Mouse (Mus musculus) midbrain, embryonic 16.5 days (tissue): ENCODE results near the gene Tmem131l. TPM values are rescaled to one million over a fixed set of nuclear protein-coding genes. Genes with fewer than 3 reads are reported as not detected.
A peak's percentile ranks its signal among the peaks of the same experiment; 100 is the strongest.

Experiments
- ATAC-seq: fragments of 200-750 bp; cut with Nextera tagmentation; 2 replicates; pipeline ENCODE4 v1.8.0; 2017; ENCODE audit warnings: moderate TSS enrichment
- H3K27ac ChIP-seq: fragments of 300-500 bp; sonication (generic); 2 replicates; pipeline ENCODE4 v1.5.1; 2014; ENCODE audit warnings: mild to moderate bottlenecking, low read length, mixed read lengths
- H3K27me3 ChIP-seq: fragments of 300-500 bp; sonication (generic); 2 replicates; pipeline ENCODE4 v1.6.1; 2014; ENCODE audit warnings: low read depth, low read length, mixed read lengths; ENCODE audit not compliant: control insufficient read depth, insufficient read depth
- H3K36me3 ChIP-seq: fragments of 300-500 bp; sonication (generic); 2 replicates; pipeline ENCODE4 v1.6.1; 2014; ENCODE audit warnings: mild to moderate bottlenecking, low read length, moderate library complexity, mixed read lengths; ENCODE audit not compliant: control insufficient read depth, insufficient read depth
- H3K4me1 ChIP-seq: fragments of 300-500 bp; sonication (generic); 2 replicates; pipeline ENCODE4 v1.6.1; 2014; ENCODE audit warnings: mild to moderate bottlenecking, low read length, mixed read lengths; ENCODE audit not compliant: control insufficient read depth, insufficient read depth
- H3K4me2 ChIP-seq: fragments of 300-500 bp; sonication (generic); 2 replicates; pipeline ENCODE4 v1.6.1; 2014; ENCODE audit warnings: mild to moderate bottlenecking, low read length, mixed read lengths
- H3K4me3 ChIP-seq: fragments of 300-500 bp; sonication (generic); 2 replicates; pipeline ENCODE4 v1.5.1; 2014; ENCODE audit warnings: low read depth, mild to moderate bottlenecking, low read length, moderate library complexity, mixed read lengths
- H3K9ac ChIP-seq: fragments of 300-500 bp; sonication (generic); 2 replicates; pipeline ENCODE4 v1.6.1; 2014; ENCODE audit warnings: low read depth, low read length, mixed read lengths
- H3K9me3 ChIP-seq: fragments of 300-500 bp; sonication (generic); replicated peaks from 2 replicates; pipeline ENCODE4 v1.6.1; 2014; ENCODE audit warnings: mild to moderate bottlenecking, low read length, mixed read lengths; ENCODE audit not compliant: control insufficient read depth, poor library complexity, severe bottlenecking
- WGBS: fragments of 180-500 bp; shearing (Covaris S2); extraction: QIAGEN DNeasy Blood & Tissue Kit; methylation state at CpG from one replicate; pipeline ENCODE4 v1.1.7; 2014; 5-methylcytosine and 5-hydroxymethylcytosine counted together
- polyA plus RNA-seq: library from polyadenylated mRNA; unstranded; fragments of >200 nt; fragmentation: Nextera tagmentation; extraction: Ambion mirVana; gene quantifications from 2 replicates; pipeline ENCODE4 v1.2.1, GENCODE M21; 2015

Tmem131l gene
- polyA plus RNA-seq, 1 experiment from 2014 or later: 53.8 TPM

- no peak overlapping the region for H3K4me3 ChIP-seq
- WGBS: 76% methylated on average over 2 of the region's 2 CpGs
- no peak overlapping the region for H3K4me2 ChIP-seq
- no peak overlapping the region for H3K27ac ChIP-seq
- no peak for ATAC-seq
- H3K9ac ChIP-seq: no peak overlapping the region
- no peaks in the 10 kb centered on the region for H3K27me3 ChIP-seq
- H3K36me3 ChIP-seq: no peaks in the 10 kb centered on the region
- H3K4me1 ChIP-seq: no peaks in the 10 kb centered on the region
- no peaks in the 10 kb centered on the region for H3K9me3 ChIP-seq
Observed at GRCm38 (mm10) chr3:84004330-84005090, 35.5 kb downstream of the Tmem131l start.

- 93% methylated on average over 6 of the region's 6 CpGs for WGBS
- no peaks in the 10 kb centered on the region for H3K27me3 ChIP-seq
- ATAC-seq: no peak
- H3K4me2 ChIP-seq: no peak overlapping the region
- no peak overlapping the region for H3K9ac ChIP-seq
- no peaks in the 10 kb centered on the region for H3K9me3 ChIP-seq
- no peaks in the 10 kb centered on the region for H3K36me3 ChIP-seq
- no peak overlapping the region for H3K27ac ChIP-seq
- H3K4me1 ChIP-seq: peaks cover 4% of the 10 kb centered on the region
- H3K4me3 ChIP-seq: no peak overlapping the region
Observed at GRCm38 (mm10) chr3:84002433-84003090, 37.4 kb downstream of the Tmem131l start.

DNA sequence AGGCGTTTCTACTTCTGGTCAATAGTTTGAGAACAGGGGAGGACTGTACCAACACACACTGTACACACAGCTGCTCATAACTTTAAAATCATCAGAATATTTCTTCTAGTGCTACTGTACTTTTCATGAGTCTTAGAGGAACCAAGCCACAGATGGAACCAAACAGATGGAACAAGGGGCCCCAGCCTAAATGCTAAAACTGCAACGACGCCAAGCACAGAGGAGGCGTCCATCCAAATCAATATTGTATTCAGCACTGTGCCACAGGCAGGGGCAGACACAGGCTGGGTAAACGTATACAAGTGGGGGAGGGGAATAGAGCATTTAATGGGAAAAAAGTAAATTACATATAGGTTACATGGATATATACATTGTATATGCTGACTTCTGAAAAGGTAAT is 42.4 kb downstream of the Tmem131l start:
- Histone ChIP-seq H3K27ac (no peak overlapping the region), H3K36me3 (no peaks in the 10 kb centered on the region), H3K4me1 (peaks cover 34% of the 10 kb centered on the region), H3K4me2 (no peak overlapping the region), H3K9ac (no peak overlapping the region), H3K4me3 (no peak overlapping the region), H3K9me3 (no peaks in the 10 kb centered on the region), H3K27me3 (no peaks in the 10 kb centered on the region)
- 47% methylated on average over 5 of the region's 5 CpGs for WGBS
- no peak for ATAC-seq

DNA sequence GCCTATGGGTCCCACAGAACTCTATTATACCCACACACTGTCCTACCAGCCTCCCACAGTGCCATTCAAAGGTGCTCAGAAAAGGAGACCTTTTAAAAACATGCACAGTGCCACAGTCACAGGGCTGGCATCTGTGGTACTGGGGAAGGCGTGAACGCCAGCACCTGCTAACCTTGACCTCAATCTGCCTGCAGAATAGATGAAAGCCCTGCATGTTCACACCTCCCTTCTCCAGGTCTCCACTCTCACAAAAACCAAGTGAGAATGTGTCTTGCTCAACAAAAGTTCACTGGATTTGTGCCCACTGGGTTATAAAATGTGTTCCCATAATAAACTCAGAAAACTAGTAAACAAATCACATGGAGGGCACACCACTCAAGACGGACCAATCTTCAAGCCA is 42.9 kb downstream of the Tmem131l start:
- H3K9me3 ChIP-seq: no peaks in the 10 kb centered on the region
- peak; percentile 17; the same call in 1 of the 2 replicates for ATAC-seq
- no peak overlapping the region for H3K9ac ChIP-seq
- H3K4me3 ChIP-seq: no peak overlapping the region
- H3K27me3 ChIP-seq: no peaks in the 10 kb centered on the region
- peaks cover 37% of the 10 kb centered on the region for H3K4me1 ChIP-seq
- no peak overlapping the region for H3K27ac ChIP-seq
- no peak overlapping the region for H3K4me2 ChIP-seq
- H3K36me3 ChIP-seq: no peaks in the 10 kb centered on the region
- WGBS: 57% methylated on average over 3 of the region's 3 CpGs

- no peak overlapping the region for H3K4me3 ChIP-seq
- H3K4me2 ChIP-seq: no peak overlapping the region
- no peaks in the 10 kb centered on the region for H3K9me3 ChIP-seq
- H3K4me1 ChIP-seq: peaks cover 37% of the 10 kb centered on the region
- no peak overlapping the region for H3K27ac ChIP-seq
- WGBS: 41% methylated on average over 6 of the region's 6 CpGs
- no peak for ATAC-seq
- no peaks in the 10 kb centered on the region for H3K27me3 ChIP-seq
- H3K36me3 ChIP-seq: no peaks in the 10 kb centered on the region
- H3K9ac ChIP-seq: no peak overlapping the region
Observed at GRCm38 (mm10) chr3:83996086-83996485, 43.9 kb downstream of the Tmem131l start.

DNA sequence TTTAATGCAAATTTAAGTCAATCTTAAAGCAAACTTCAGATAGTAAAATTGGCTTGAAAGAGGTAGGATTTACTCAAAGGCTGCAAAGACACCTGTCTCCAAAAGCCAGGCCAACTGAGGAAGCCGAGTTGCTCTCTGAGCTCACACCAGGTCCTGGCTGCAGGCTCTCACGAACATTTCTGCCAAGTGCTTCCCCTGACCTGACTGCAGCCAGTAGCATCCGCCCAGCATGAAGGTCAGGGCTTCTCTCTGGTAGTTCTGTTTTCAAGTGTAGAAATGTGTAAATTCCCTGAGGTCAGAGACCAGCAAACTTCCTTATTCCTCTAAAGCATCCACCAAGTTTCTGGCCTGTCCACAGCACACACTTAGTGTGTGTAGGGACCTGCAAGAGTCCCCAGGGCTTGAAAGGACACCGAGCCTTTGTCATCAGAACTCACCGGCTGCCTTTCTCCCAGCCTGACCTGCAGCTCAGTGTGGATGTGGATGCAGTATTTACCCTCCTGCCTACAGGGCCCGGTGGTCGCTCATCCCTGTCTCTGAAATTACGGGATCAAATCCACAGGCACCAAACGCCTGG is 44.6 kb downstream of the Tmem131l start:
- ATAC-seq: no peak
- Histone ChIP-seq H3K4me3 (no peak overlapping the region), H3K4me1 (peaks cover 37% of the 10 kb centered on the region), H3K27me3 (no peaks in the 10 kb centered on the region), H3K36me3 (no peaks in the 10 kb centered on the region), H3K9ac (no peak overlapping the region), H3K9me3 (no peaks in the 10 kb centered on the region), H3K27ac (no peak overlapping the region), H3K4me2 (no peak overlapping the region)
- 38% methylated on average over 9 of the region's 9 CpGs for WGBS

DNA sequence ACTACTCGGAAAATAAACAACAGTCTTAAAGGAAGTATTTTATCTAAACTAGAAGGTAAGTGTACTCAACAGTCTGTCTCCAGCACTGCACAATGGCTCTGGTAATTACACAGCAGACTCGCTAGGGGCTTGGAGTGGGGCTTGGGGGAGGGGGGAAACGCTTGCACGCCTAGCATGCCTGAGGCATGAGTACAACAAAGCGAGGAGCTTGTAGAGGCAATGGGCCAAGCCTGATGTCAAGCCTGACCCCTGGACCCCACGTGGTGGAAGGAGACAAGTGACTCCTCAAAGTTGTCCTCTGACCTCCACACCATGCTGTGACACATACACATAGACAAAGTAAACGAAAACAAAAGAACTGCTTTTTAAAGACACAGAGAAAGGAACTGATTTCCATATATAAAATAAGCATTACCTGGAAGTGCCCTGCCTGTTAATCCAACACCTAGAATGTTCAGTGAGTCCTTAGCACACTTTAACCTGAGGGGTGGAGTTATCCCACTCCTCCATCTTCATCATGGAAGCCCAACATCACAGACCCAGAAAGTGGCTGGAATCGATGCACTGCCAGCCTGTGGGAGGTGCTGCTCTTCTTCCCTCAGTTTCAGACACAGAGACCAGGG is 45.6 kb downstream of the Tmem131l start:
- H3K4me1 ChIP-seq: peaks cover 38% of the 10 kb centered on the region

GRCm38 (mm10) chr3:83993089-83993516 is 46.9 kb downstream of the Tmem131l start:
- H3K27me3 ChIP-seq: no peaks in the 10 kb centered on the region
- H3K4me2 ChIP-seq: no peak overlapping the region
- 61% methylated on average over 8 of the region's 8 CpGs for WGBS
- 0 out of 2 replicates have a peak overlapping the region, but pooled peaks have one; percentile 21 for H3K27ac ChIP-seq
- H3K4me1 ChIP-seq: peaks cover 39% of the 10 kb centered on the region
- ATAC-seq: peak; percentile 46; the same call in 1 of the 2 replicates
- H3K9ac ChIP-seq: no peak overlapping the region
- no peaks in the 10 kb centered on the region for H3K9me3 ChIP-seq
- no peaks in the 10 kb centered on the region for H3K36me3 ChIP-seq
- no peak overlapping the region for H3K4me3 ChIP-seq

More for the DNA sequence above, 45.6 kb downstream of the Tmem131l start:
- no peaks in the 10 kb centered on the region for H3K36me3 ChIP-seq
- no peak overlapping the region for H3K4me2 ChIP-seq
- H3K4me3 ChIP-seq: no peak overlapping the region
- no peak overlapping the region for H3K27ac ChIP-seq
- no peaks in the 10 kb centered on the region for H3K27me3 ChIP-seq
- H3K9me3 ChIP-seq: no peaks in the 10 kb centered on the region
- no peak overlapping the region for H3K9ac ChIP-seq
- no peak for ATAC-seq
- 26% methylated on average over 8 of the region's 8 CpGs for WGBS
